Mouse (Mus musculus): ENCODE data around the gene Rita1. TPM values are rescaled to one million over a fixed set of nuclear protein-coding genes. Genes with fewer than 3 reads are reported as not detected.

Rita1 gene
- polyA plus RNA-seq, 1 experiment = 13.0 TPM

GRCm38 (mm10) chr5:120645851-120646250, 33.5 kb upstream of the Rita1 start:
- H3K27ac ChIP-seq (ENCODE audit: insufficient read depth, low read length) = no peak overlapping the region
- no peak overlapping the region for H3K4me3 ChIP-seq (ENCODE audit: low read depth, low read length)
- TF ChIP-seq POLR2A (IDR thresholded peaks at IDR 0.05; ENCODE audit: insufficient read depth, low read length) = no peak
- TF ChIP-seq EP300 (IDR thresholded peaks at IDR 0.05; ENCODE audit: insufficient read depth, low read depth, low read length) = no peak
- no peak for TF ChIP-seq CTCF (IDR thresholded peaks at IDR 0.05; ENCODE audit: low read depth, low read length)
- H3K4me1 ChIP-seq (ENCODE audit: control insufficient read depth, insufficient read depth, low read length) = no peaks in the 10 kb centered on the region
- H3K27me3 ChIP-seq (ENCODE audit: control insufficient read depth, insufficient read depth, low read length, poor library complexity, severe bottlenecking) = no peaks in the 10 kb centered on the region
- H3K36me3 ChIP-seq (ENCODE audit: control insufficient read depth, insufficient read depth, low read length, poor library complexity, severe bottlenecking) = no peaks in the 10 kb centered on the region
- no peak overlapping the region for H3K9ac ChIP-seq (ENCODE audit: low read depth, poor library complexity, severe bottlenecking)
- no peaks in the 10 kb centered on the region for H3K9me3 ChIP-seq (replicated peaks; ENCODE audit: control insufficient read depth, insufficient read depth, low read length, poor library complexity, severe bottlenecking)

DNA sequence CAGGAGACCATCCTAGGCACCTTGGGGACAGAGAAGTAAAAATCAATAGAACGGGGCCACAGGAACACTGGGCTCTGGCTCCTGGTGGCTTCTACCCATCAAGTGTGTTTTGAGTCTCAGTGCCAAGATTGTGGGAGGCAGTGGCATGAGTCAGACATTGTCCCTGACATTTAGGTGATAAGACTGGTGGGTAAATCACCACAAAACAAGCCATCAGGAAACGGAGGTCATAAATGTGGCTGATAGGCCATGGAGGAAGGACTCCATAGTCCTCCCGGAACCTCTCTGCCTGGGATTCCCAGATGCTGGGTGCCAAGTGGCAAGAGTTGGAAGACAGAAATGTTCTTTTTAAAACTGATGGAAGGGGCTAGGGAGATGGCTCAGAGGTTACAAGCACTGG, 31.8 kb upstream of the Rita1 start:
- Histone ChIP-seq H3K27me3 (ENCODE audit: control insufficient read depth, insufficient read depth, low read length, poor library complexity, severe bottlenecking) (no peaks in the 10 kb centered on the region), H3K4me3 (ENCODE audit: low read depth, low read length) (no peak overlapping the region), H3K9ac (ENCODE audit: low read depth, poor library complexity, severe bottlenecking) (no peak overlapping the region), H3K4me1 (ENCODE audit: control insufficient read depth, insufficient read depth, low read length) (no peaks in the 10 kb centered on the region), H3K36me3 (ENCODE audit: control insufficient read depth, insufficient read depth, low read length, poor library complexity, severe bottlenecking) (no peaks in the 10 kb centered on the region), H3K27ac (ENCODE audit: insufficient read depth, low read length) (no peak overlapping the region), H3K9me3 (replicated peaks; ENCODE audit: control insufficient read depth, insufficient read depth, low read length, poor library complexity, severe bottlenecking) (no peaks in the 10 kb centered on the region)
- TF ChIP-seq CTCF (IDR thresholded peaks at IDR 0.05; ENCODE audit: low read depth, low read length) (no peak), EP300 (IDR thresholded peaks at IDR 0.05; ENCODE audit: insufficient read depth, low read depth, low read length) (no peak), POLR2A (IDR thresholded peaks at IDR 0.05; ENCODE audit: insufficient read depth, low read length) (no peak)

DNA sequence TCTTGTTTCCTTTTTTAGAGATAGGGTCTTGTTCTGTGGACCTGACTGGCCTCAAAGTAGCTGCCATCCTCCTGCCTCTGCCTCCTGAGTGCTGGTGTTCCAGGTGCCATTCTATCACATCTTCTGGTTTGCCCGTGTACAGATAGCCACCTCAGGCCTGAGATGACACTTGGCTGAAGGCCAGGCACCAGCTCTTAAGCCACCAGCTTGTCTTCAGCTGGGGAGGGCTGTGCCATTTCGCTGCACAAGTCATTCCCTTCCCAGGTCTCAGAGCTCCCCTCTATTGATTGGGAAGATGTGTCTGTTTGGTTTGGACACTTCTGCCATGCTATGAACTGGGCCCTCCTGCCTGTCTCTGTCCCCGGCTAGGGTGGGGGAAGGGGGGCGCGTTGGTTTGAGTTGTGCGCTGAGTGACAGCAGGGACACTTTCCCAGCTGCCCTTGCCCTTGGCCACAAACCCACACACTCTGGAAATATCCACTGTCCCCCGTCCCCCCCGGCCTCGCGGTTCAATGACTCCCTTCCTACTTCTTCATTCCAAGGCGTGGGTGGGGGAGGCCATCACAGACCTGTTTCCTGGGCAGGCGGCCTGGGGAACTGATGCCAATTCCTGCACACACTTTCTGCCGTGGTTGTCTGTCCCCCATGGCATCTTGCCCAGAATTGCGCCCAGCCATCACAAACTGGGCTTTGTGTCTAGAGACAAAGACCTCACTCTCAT, 31.1 kb upstream of the Rita1 start:
- no peaks in the 10 kb centered on the region for H3K4me1 ChIP-seq (ENCODE audit: control insufficient read depth, insufficient read depth, low read length)
- H3K36me3 ChIP-seq (ENCODE audit: control insufficient read depth, insufficient read depth, low read length, poor library complexity, severe bottlenecking) = no peaks in the 10 kb centered on the region
- H3K27ac ChIP-seq (ENCODE audit: insufficient read depth, low read length) = no peak overlapping the region
- no peak overlapping the region for H3K9ac ChIP-seq (ENCODE audit: low read depth, poor library complexity, severe bottlenecking)
- H3K9me3 ChIP-seq (replicated peaks; ENCODE audit: control insufficient read depth, insufficient read depth, low read length, poor library complexity, severe bottlenecking) = no peaks in the 10 kb centered on the region
- no peak for TF ChIP-seq EP300 (IDR thresholded peaks at IDR 0.05; ENCODE audit: insufficient read depth, low read depth, low read length)
- no peak for TF ChIP-seq POLR2A (IDR thresholded peaks at IDR 0.05; ENCODE audit: insufficient read depth, low read length)
- TF ChIP-seq CTCF (IDR thresholded peaks at IDR 0.05; ENCODE audit: low read depth, low read length) = no peak
- H3K27me3 ChIP-seq (ENCODE audit: control insufficient read depth, insufficient read depth, low read length, poor library complexity, severe bottlenecking) = no peaks in the 10 kb centered on the region
- H3K4me3 ChIP-seq (ENCODE audit: low read depth, low read length) = no peak overlapping the region

GRCm38 (mm10) chr5:120640094-120640493, 27.7 kb upstream of the Rita1 start:
- Histone ChIP-seq H3K9ac (ENCODE audit: low read depth, poor library complexity, severe bottlenecking) (no peak overlapping the region), H3K27me3 (ENCODE audit: control insufficient read depth, insufficient read depth, low read length, poor library complexity, severe bottlenecking) (no peaks in the 10 kb centered on the region), H3K9me3 (replicated peaks; ENCODE audit: control insufficient read depth, insufficient read depth, low read length, poor library complexity, severe bottlenecking) (no peaks in the 10 kb centered on the region), H3K27ac (ENCODE audit: insufficient read depth, low read length) (no peak overlapping the region), H3K36me3 (ENCODE audit: control insufficient read depth, insufficient read depth, low read length, poor library complexity, severe bottlenecking) (no peaks in the 10 kb centered on the region), H3K4me1 (ENCODE audit: control insufficient read depth, insufficient read depth, low read length) (no peaks in the 10 kb centered on the region), H3K4me3 (ENCODE audit: low read depth, low read length) (no peak overlapping the region)
- no peak for TF ChIP-seq EP300 (IDR thresholded peaks at IDR 0.05; ENCODE audit: insufficient read depth, low read depth, low read length)
- no peak for TF ChIP-seq CTCF (IDR thresholded peaks at IDR 0.05; ENCODE audit: low read depth, low read length)
- TF ChIP-seq POLR2A (IDR thresholded peaks at IDR 0.05; ENCODE audit: insufficient read depth, low read length) = no peak

GRCm38 (mm10) chr5:120635633-120636032, 23.2 kb upstream of the Rita1 start:
- TF ChIP-seq EP300 (IDR thresholded peaks at IDR 0.05; ENCODE audit: insufficient read depth, low read depth, low read length) = no peak
- no peak for TF ChIP-seq CTCF (IDR thresholded peaks at IDR 0.05; ENCODE audit: low read depth, low read length)
- TF ChIP-seq POLR2A (IDR thresholded peaks at IDR 0.05; ENCODE audit: insufficient read depth, low read length) = no peak
- no peaks in the 10 kb centered on the region for H3K4me1 ChIP-seq (ENCODE audit: control insufficient read depth, insufficient read depth, low read length)
- H3K4me3 ChIP-seq (ENCODE audit: low read depth, low read length) = no peak overlapping the region
- no peak overlapping the region for H3K9ac ChIP-seq (ENCODE audit: low read depth, poor library complexity, severe bottlenecking)
- no peaks in the 10 kb centered on the region for H3K36me3 ChIP-seq (ENCODE audit: control insufficient read depth, insufficient read depth, low read length, poor library complexity, severe bottlenecking)
- H3K27me3 ChIP-seq (ENCODE audit: control insufficient read depth, insufficient read depth, low read length, poor library complexity, severe bottlenecking) = no peaks in the 10 kb centered on the region
- no peaks in the 10 kb centered on the region for H3K9me3 ChIP-seq (replicated peaks; ENCODE audit: control insufficient read depth, insufficient read depth, low read length, poor library complexity, severe bottlenecking)
- no peak overlapping the region for H3K27ac ChIP-seq (ENCODE audit: insufficient read depth, low read length)

GRCm38 (mm10) chr5:120634860-120635259, 22.5 kb upstream of the Rita1 start:
- Histone ChIP-seq H3K4me1 (ENCODE audit: control insufficient read depth, insufficient read depth, low read length) (no peaks in the 10 kb centered on the region), H3K9ac (ENCODE audit: low read depth, poor library complexity, severe bottlenecking) (no peak overlapping the region), H3K27me3 (ENCODE audit: control insufficient read depth, insufficient read depth, low read length, poor library complexity, severe bottlenecking) (no peaks in the 10 kb centered on the region), H3K27ac (ENCODE audit: insufficient read depth, low read length) (no peak overlapping the region), H3K4me3 (ENCODE audit: low read depth, low read length) (no peak overlapping the region), H3K9me3 (replicated peaks; ENCODE audit: control insufficient read depth, insufficient read depth, low read length, poor library complexity, severe bottlenecking) (no peaks in the 10 kb centered on the region), H3K36me3 (ENCODE audit: control insufficient read depth, insufficient read depth, low read length, poor library complexity, severe bottlenecking) (no peaks in the 10 kb centered on the region)
- TF ChIP-seq EP300 (IDR thresholded peaks at IDR 0.05; ENCODE audit: insufficient read depth, low read depth, low read length) = no peak
- no peak for TF ChIP-seq CTCF (IDR thresholded peaks at IDR 0.05; ENCODE audit: low read depth, low read length)
- TF ChIP-seq POLR2A (IDR thresholded peaks at IDR 0.05; ENCODE audit: insufficient read depth, low read length) = no peak
